Mouse (Mus musculus): Measurements from ENCODE around the gene Mog.

GRCm38 (mm10) chr17:37050876-37051275, 27.7 kb upstream of the Mog start:
- TF ChIP-seq POLR2A (IDR thresholded peaks at IDR 0.05; ENCODE audit: control insufficient read depth, extremely low read depth, insufficient read depth, low read length, poor library complexity) (no peak), CTCF (IDR thresholded peaks at IDR 0.05; ENCODE audit: borderline replicate concordance, control insufficient read depth, extremely low read depth, insufficient read depth, low read length, poor library complexity) (no peak)

Measured in thymus, adult 2 months (tissue).